Mouse (Mus musculus): ENCODE measurements around the gene Stoml1. TPM values are rescaled to one million over a fixed set of nuclear protein-coding genes. Genes with fewer than 3 reads are reported as not detected.

Gene Stoml1
- polyA plus RNA-seq, 1 experiment from 2014 or later, result 45.8 TPM

- in situ Hi-C loops (cut with MboI; ENCODE audit: low pct_unique_long_range_greater_than_20kb), result no loop called here
- H3K27me3 ChIP-seq, result no peaks in the 10 kb centered on the region
- CTCF ChIA-PET, result interaction anchor here (0.8 to 1.5 kb wide), 3 partner anchors 15 to 78 kb away, joined by 3 to 6 read pairs (median 3); no protein-coding TSS in a partner anchor
- ATAC-seq (no peak), DNase-seq (ENCODE audit: low read depth, low spot score) (no peak)
- no peak for TF ChIP-seq CTCF (IDR thresholded peaks at IDR 0.05)
- POLR2A ChIA-PET, result no interaction called here
Measured at GRCm38 (mm10) chr9:58297961-58298477, 45.1 kb downstream of the Stoml1 start.

GRCm38 (mm10) chr9:58299356-58299799 lies 46.4 kb downstream of the Stoml1 start:
- POLR2A ChIA-PET, result interaction anchor here (0.6 to 1.4 kb wide), 4 partner anchors 9 to 284 kb away, joined by 3 to 5 read pairs (median 4); partner anchors contain the start of gene Loxl1
- TF ChIP-seq CTCF (IDR thresholded peaks at IDR 0.05), result no peak
- H3K27me3 ChIP-seq, result no peaks in the 10 kb centered on the region
- in situ Hi-C loops (cut with MboI; ENCODE audit: low pct_unique_long_range_greater_than_20kb), result no loop called here
- peak; percentile 88 for DNase-seq (ENCODE audit: low read depth, low spot score)
- CTCF ChIA-PET, result interaction anchor here (1.5 kb wide), 1 partner anchor 17 kb away, joined by 6 read pairs; no protein-coding TSS in a partner anchor
- ATAC-seq, result peak; percentile 81

GRCm38 (mm10) chr9:58303115-58303514 lies 50.2 kb downstream of the Stoml1 start:
- no peaks in the 10 kb centered on the region for H3K27me3 ChIP-seq
- ChIA-PET POLR2A (interaction anchor here (0.6 to 0.7 kb wide), 2 partner anchors 62 to 155 kb away, joined by 3 read pairs; no protein-coding TSS in a partner anchor), CTCF (no interaction called here)
- no peak for DNase-seq (ENCODE audit: low read depth, low spot score)
- TF ChIP-seq CTCF (IDR thresholded peaks at IDR 0.05), result no peak
- no peak for ATAC-seq
- in situ Hi-C loops (cut with MboI; ENCODE audit: low pct_unique_long_range_greater_than_20kb), result no loop called here

- CTCF ChIA-PET, result no interaction called here
- no peaks in the 10 kb centered on the region for H3K27me3 ChIP-seq
- ATAC-seq, result no peak
- POLR2A ChIA-PET, result interaction anchor here (0.7 kb wide), 1 partner anchor 155 kb away, joined by 3 read pairs; no protein-coding TSS in a partner anchor
- TF ChIP-seq CTCF (IDR thresholded peaks at IDR 0.05), result no peak
- in situ Hi-C loops (cut with MboI; ENCODE audit: low pct_unique_long_range_greater_than_20kb), result no loop called here
- no peak for DNase-seq (ENCODE audit: low read depth, low spot score)
Measured at GRCm38 (mm10) chr9:58303599-58304271, 50.8 kb downstream of the Stoml1 start.

GRCm38 (mm10) chr9:58305686-58306085 lies 52.7 kb downstream of the Stoml1 start:
- DNase-seq (ENCODE audit: low read depth, low spot score) (no peak), ATAC-seq (no peak)
- ChIA-PET POLR2A (interaction anchor here (1.2 kb wide), 1 partner anchor 10 kb away, joined by 4 read pairs; no protein-coding TSS in a partner anchor), CTCF (interaction anchor here (0.9 kb wide), 1 partner anchor 29 kb away, joined by 3 read pairs; no protein-coding TSS in a partner anchor)
- in situ Hi-C loops (cut with MboI; ENCODE audit: low pct_unique_long_range_greater_than_20kb), result no loop called here
- no peak for TF ChIP-seq CTCF (IDR thresholded peaks at IDR 0.05)
- H3K27me3 ChIP-seq, result no peaks in the 10 kb centered on the region

GRCm38 (mm10) chr9:58308395-58308794 lies 55.4 kb downstream of the Stoml1 start:
- DNase-seq (ENCODE audit: low read depth, low spot score) (peak; percentile 87), ATAC-seq (peak; percentile 47)
- H3K27me3 ChIP-seq, result no peaks in the 10 kb centered on the region
- in situ Hi-C loops (cut with MboI; ENCODE audit: low pct_unique_long_range_greater_than_20kb), result no loop called here
- ChIA-PET POLR2A (interaction anchor here (0.6 to 1.5 kb wide), 4 partner anchors 9 to 151 kb away, joined by 3 to 5 read pairs (median 4); no protein-coding TSS in a partner anchor), CTCF (no interaction called here)
- TF ChIP-seq CTCF (IDR thresholded peaks at IDR 0.05), result no peak

GRCm38 (mm10) chr9:58310043-58310660 lies 57.2 kb downstream of the Stoml1 start:
- CTCF ChIA-PET, result interaction anchor here (1.3 kb wide), 1 partner anchor 12 kb away, joined by 3 read pairs; no protein-coding TSS in a partner anchor

GRCm38 (mm10) chr9:58311191-58311910 lies 58.4 kb downstream of the Stoml1 start:
- ATAC-seq, result no peak
- ChIA-PET POLR2A (no interaction called here), CTCF (no interaction called here)
- H3K27me3 ChIP-seq, result no peaks in the 10 kb centered on the region
- no peak for TF ChIP-seq CTCF (IDR thresholded peaks at IDR 0.05)
- in situ Hi-C loops (cut with MboI; ENCODE audit: low pct_unique_long_range_greater_than_20kb), result loop anchor here (5.0 kb wide), 1 partner anchor 146 kb away; no protein-coding TSS in a partner anchor
- no peak for DNase-seq (ENCODE audit: low read depth, low spot score)

More at GRCm38 (mm10) chr9:58310043-58310660, 57.2 kb downstream of the Stoml1 start:
- no peak for DNase-seq (ENCODE audit: low read depth, low spot score)
- no peak for TF ChIP-seq CTCF (IDR thresholded peaks at IDR 0.05)
- no peaks in the 10 kb centered on the region for H3K27me3 ChIP-seq
- POLR2A ChIA-PET, result interaction anchor here (0.7 kb wide), 1 partner anchor 197 kb away, joined by 4 read pairs; no protein-coding TSS in a partner anchor
- ATAC-seq, result no peak
- in situ Hi-C loops (cut with MboI; ENCODE audit: low pct_unique_long_range_greater_than_20kb), result loop anchor here (5.0 kb wide), 1 partner anchor 147 kb away; no protein-coding TSS in a partner anchor

Other genes with a start within 250 kb of the Stoml1 start
- gene Cyp11a1, start 246.8 kb upstream of the Stoml1 start, polyA plus RNA-seq (2021), result 0.13 TPM
- 52.4 TPM for gene Stra6, start 189.4 kb upstream of the Stoml1 start, polyA plus RNA-seq (2021)
- gene Ccdc33, start 134.3 kb upstream of the Stoml1 start, polyA plus RNA-seq (2021), result 0.60 TPM
- gene Islr, start 48.9 kb upstream of the Stoml1 start, polyA plus RNA-seq (2021), result 39.6 TPM
- 2.1 TPM for gene Islr2, start 48.8 kb upstream of the Stoml1 start, polyA plus RNA-seq (2021)
- gene Pml, start 3.4 kb upstream of the Stoml1 start, polyA plus RNA-seq (2021), result 37.8 TPM
- 139 TPM for gene Loxl1, start 60.0 kb downstream of the Stoml1 start, polyA plus RNA-seq (2021)
- gene Tbc1d21, start 117.3 kb downstream of the Stoml1 start, polyA plus RNA-seq (2021), result not detected
- gene Insyn1, start 235.4 kb downstream of the Stoml1 start, polyA plus RNA-seq (2021), result 46.6 TPM